In the genomic region with DNA sequence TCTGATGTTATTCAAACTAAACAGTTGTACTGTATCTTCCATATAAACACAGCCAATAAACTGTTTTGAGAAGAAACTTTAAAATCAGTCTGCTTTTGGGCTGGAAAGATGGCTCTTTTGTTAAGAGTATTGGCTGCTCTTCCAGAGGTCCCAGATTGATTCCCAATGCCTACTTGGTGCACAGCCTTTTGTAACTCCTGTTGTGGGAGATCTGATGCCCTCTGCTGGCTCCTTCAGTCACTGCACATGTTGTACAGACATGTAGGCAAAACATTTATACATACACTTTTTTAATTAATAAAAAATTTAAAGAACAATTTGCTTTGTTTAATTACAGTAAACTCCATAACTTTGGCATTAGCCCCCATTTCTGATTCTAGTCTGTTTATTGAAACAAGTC, we compare ENCODE assay signal across 9 mouse cellular contexts.
A peak's percentile ranks its signal among the peaks of the same experiment; 100 is the strongest.
DNase-seq lines count a peak whose midpoint lies in the region; ATAC-seq and TF ChIP-seq lines count a peak whose summit lies in the region.
"Had no signal": no experiment of that assay in that cellular context is flagged by ENCODE, and none has a peak within 500 bp of the region (broad histone marks: within the 10 kb centered on the region; RNA-seq: fewer than 3 reads in every experiment).

No protein-coding gene starts in this region.

- H3K9ac ChIP-seq in MEL (ENCODE audit: control insufficient read depth, low read depth, low read length, poor library complexity, severe bottlenecking), result no peak overlapping the region
- H3K9ac ChIP-seq: neural tube, embryonic 13.5 days had no signal

- peaks cover 0 to 23% of the 10 kb centered on the region in 2 experiments; a peak in 2 of 4 replicates for H3K36me3 ChIP-seq in MEL (ENCODE audit: control insufficient read depth in 1 of 2, insufficient read depth in 2 of 2, low read length in 2 of 2)

- TF ChIP-seq RAD21 in MEL (IDR thresholded peaks at IDR 0.05; ENCODE audit: low read depth, low read length), result peak; percentile 53

- peak; percentile 69 for ATAC-seq in megakaryocyte progenitor cell, adult 5-6 weeks (replicated peaks; ENCODE audit: poor library complexity)

- H3K27ac ChIP-seq in MEL (ENCODE audit: control insufficient read depth, low read depth, low read length), result no peak overlapping the region
- H3K27ac ChIP-seq: neural tube, embryonic 13.5 days had no signal

- TF ChIP-seq POLR2A in MEL (IDR thresholded peaks at IDR 0.05; ENCODE audit: control insufficient read depth in 1 of 2, insufficient read depth in 1 of 2, low read depth in 1 of 2, low read length in 2 of 2, poor library complexity in 1 of 2), result no peak

- TF ChIP-seq CTCF in MEL (IDR thresholded peaks at IDR 0.05 in 2 of 3, conservative IDR thresholded peaks at IDR 0.05 in 1 of 3; ENCODE audit: control insufficient read depth in 1 of 3, insufficient read depth in 1 of 3, low read depth in 2 of 3, low read length in 3 of 3, poor library complexity in 1 of 3, severe bottlenecking in 1 of 3), result peak; percentile 66 to 75 (median 74)

- DNase-seq in left cerebral cortex, adult 11 months (ENCODE audit: low spot score), result peak; percentile 16
- no peak for DNase-seq in left cerebral cortex, adult 8-10 months (ENCODE audit: low spot score in 2 of 2)
- peak; percentile 78 for DNase-seq in MEL (ENCODE audit: low read depth, low spot score)
- peak; percentile 4 for DNase-seq in brain, embryonic 18.5 days (ENCODE audit: low read depth, low spot score)
- peak; percentile 61 for DNase-seq in forelimb bud, embryonic 11.5 days (ENCODE audit: low read depth, low spot score)
- DNase-seq in layer of hippocampus, adult 8-10 months (ENCODE audit: low spot score in 2 of 2), result peak; percentile 17 to 44
- peak; percentile 68 for DNase-seq in thymus, postnatal 14 days

- TF ChIP-seq EP300 in MEL (IDR thresholded peaks at IDR 0.05; ENCODE audit: low read depth in 1 of 2, low read length in 2 of 2), result no peak

- no peaks in the 10 kb centered on the region for H3K27me3 ChIP-seq in MEL (ENCODE audit: control insufficient read depth in 1 of 2, insufficient read depth in 2 of 2, low read length in 2 of 2)
- H3K27me3 ChIP-seq: neural tube, embryonic 13.5 days had no signal

- no peaks in the 10 kb centered on the region for H3K79me2 ChIP-seq in MEL (ENCODE audit: control insufficient read depth, insufficient read depth, low read length, poor library complexity)

- H3K4me3 ChIP-seq in MEL (ENCODE audit: control insufficient read depth in 1 of 2, insufficient read depth in 1 of 2, low read depth in 2 of 2, low read length in 2 of 2), result no peak overlapping the region
- H3K4me3 ChIP-seq: neural tube, embryonic 13.5 days had no signal

- no peaks in the 10 kb centered on the region for H3K9me3 ChIP-seq in MEL (replicated peaks; ENCODE audit: insufficient read depth, low read length)
- H3K9me3 ChIP-seq: neural tube, embryonic 13.5 days had no signal

- H3K4me1 ChIP-seq in MEL (ENCODE audit: control insufficient read depth in 1 of 2, insufficient read depth in 2 of 2, low read length in 2 of 2), result no peaks in the 10 kb centered on the region
- H3K4me1 ChIP-seq: neural tube, embryonic 13.5 days had no signal

TF ChIP-seq in MEL, 35 proteins besides CTCF, POLR2A, EP300 and RAD21:
- TF ChIP-seq JUND (IDR thresholded peaks at IDR 0.05; ENCODE audit: low read depth, low read length) (no peak), MXI1 (IDR thresholded peaks at IDR 0.05; ENCODE audit: low read depth, low read length) (no peak), GABPA (IDR thresholded peaks at IDR 0.05; ENCODE audit: low read depth, low read length) (no peak), UBTF (IDR thresholded peaks at IDR 0.05; ENCODE audit: borderline replicate concordance, insufficient read depth, low read depth, low read length) (no peak), USF1 (IDR thresholded peaks at IDR 0.05; ENCODE audit: low read depth, low read length) (no peak), MYB (IDR thresholded peaks at IDR 0.05; ENCODE audit: low read depth, low read length) (no peak), USF2 (IDR thresholded peaks at IDR 0.05; ENCODE audit: borderline replicate concordance in 1 of 2, insufficient read depth in 1 of 2, low read depth in 1 of 2, low read length in 2 of 2) (no peak), MAFK (IDR thresholded peaks at IDR 0.05; ENCODE audit: borderline replicate concordance, low read depth, low read length) (no peak), TCF12 (IDR thresholded peaks at IDR 0.05; ENCODE audit: low read depth, low read length) (no peak), CHD2 (IDR thresholded peaks at IDR 0.05; ENCODE audit: low read length) (no peak), RCOR1 (IDR thresholded peaks at IDR 0.05; ENCODE audit: low read depth, low read length) (no peak), ZC3H11A (IDR thresholded peaks at IDR 0.05; ENCODE audit: low read depth, low read length) (peak; percentile 45; the same call in 1 of the 2 replicates), ZNF384 (IDR thresholded peaks at IDR 0.05; ENCODE audit: low read depth, low read length) (no peak), TBP (IDR thresholded peaks at IDR 0.05; ENCODE audit: low read depth, low read length) (no peak), CHD1 (IDR thresholded peaks at IDR 0.05; ENCODE audit: low read depth, low read length) (no peak), MYC (IDR thresholded peaks at IDR 0.05; ENCODE audit: low read depth, low read length) (0 out of 2 replicates have a peak, but pooled peaks have one; percentile 34), SIN3A (IDR thresholded peaks at IDR 0.05; ENCODE audit: low read length) (no peak), KAT2A (conservative IDR thresholded peaks at IDR 0.05; ENCODE audit: low read depth, low read length) (no peak), SMC3 (IDR thresholded peaks at IDR 0.05; ENCODE audit: low read depth, low read length) (peak; percentile 75), TAL1 (IDR thresholded peaks at IDR 0.05; ENCODE audit: low read length) (no peak), POLR2AphosphoS5 (IDR thresholded peaks at IDR 0.05; ENCODE audit: borderline replicate concordance, low read depth, low read length) (no peak), ZMIZ1 (IDR thresholded peaks at IDR 0.05; ENCODE audit: low read depth, low read length) (no peak), ETS1 (IDR thresholded peaks at IDR 0.05; ENCODE audit: low read depth, low read length) (no peak)

Comparison
In these comparisons a context has a peak if more than half of its experiments do, and no peak if none do; other contexts are left out.
1. DNase-seq: peak in left cerebral cortex, adult 11 months (single experiment), MEL (single experiment), brain, embryonic 18.5 days (single experiment), forelimb bud, embryonic 11.5 days (single experiment), layer of hippocampus, adult 8-10 months (2 of 2) and thymus, postnatal 14 days (single experiment); none in left cerebral cortex, adult 8-10 months (0 of 2).